12 mouse cellular contexts compared by ENCODE assay signal in the genomic region with DNA sequence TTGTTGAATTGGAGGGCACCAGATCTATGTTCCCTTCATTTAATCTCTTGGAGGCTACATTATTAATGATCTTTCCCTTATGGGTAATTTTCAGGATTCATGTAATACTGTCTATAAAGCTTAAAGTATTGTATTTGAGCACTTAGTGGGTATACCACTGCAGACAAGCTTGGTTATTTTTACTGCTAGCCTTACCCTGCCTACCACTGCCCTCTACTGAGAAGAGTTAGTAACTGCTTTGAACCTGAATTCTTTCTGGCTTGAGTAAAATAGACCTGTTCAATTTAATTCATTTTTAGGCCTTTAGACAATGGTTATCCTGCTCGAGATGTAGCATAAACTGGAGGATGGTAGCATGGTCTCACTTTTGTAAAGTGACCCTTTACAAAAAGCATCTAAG.
DNase-seq lines count a peak whose midpoint lies in the region; ATAC-seq and TF ChIP-seq lines count a peak whose summit lies in the region.
"Had no signal": no experiment of that assay in that cellular context is flagged by ENCODE, and none has a peak within 500 bp of the region (broad histone marks: within the 10 kb centered on the region; RNA-seq: fewer than 3 reads in every experiment).

No protein-coding gene starts in this region.

- no peak overlapping the region for H3K4me2 ChIP-seq in hindbrain, postnatal 0 days (ENCODE audit: low read depth, low read length)
- no peak overlapping the region for H3K4me2 ChIP-seq in hindbrain, embryonic 13.5 days
- no peak overlapping the region for H3K4me2 ChIP-seq in lung, postnatal 0 days (replicated peaks; ENCODE audit: low read depth, low read length)

- TF ChIP-seq CTCF in hindbrain, postnatal 0 days (IDR thresholded peaks at IDR 0.05; ENCODE audit: low read depth) = peak; percentile 56
- TF ChIP-seq CTCF in lung, postnatal 0 days (IDR thresholded peaks at IDR 0.05) = peak; percentile 71
- TF ChIP-seq CTCF in cerebellum, adult 2 months (IDR thresholded peaks at IDR 0.05; ENCODE audit: borderline replicate concordance, insufficient read depth, low read depth, low read length) = no peak

- no peaks in the 10 kb centered on the region for H3K4me1 ChIP-seq in hindbrain, postnatal 0 days (ENCODE audit: insufficient read depth, low read length)
- H3K4me1 ChIP-seq in hindbrain, embryonic 13.5 days (replicated peaks) = no peaks in the 10 kb centered on the region
- H3K4me1 ChIP-seq in lung, postnatal 0 days (ENCODE audit: insufficient read depth, low read depth, low read length) = no peaks in the 10 kb centered on the region
- no peaks in the 10 kb centered on the region for H3K4me1 ChIP-seq in cerebellum, adult 2 months (ENCODE audit: control insufficient read depth, insufficient read depth, low read length)
- H3K4me1 ChIP-seq: hindbrain, embryonic 10.5 days had no signal

- H3K9ac ChIP-seq in hindbrain, postnatal 0 days (replicated peaks; ENCODE audit: low read length) = no peak overlapping the region
- no peak overlapping the region for H3K9ac ChIP-seq in hindbrain, embryonic 13.5 days
- H3K9ac ChIP-seq in lung, postnatal 0 days (replicated peaks; ENCODE audit: low read depth) = no peak overlapping the region

- H3K36me3 ChIP-seq in hindbrain, postnatal 0 days (ENCODE audit: insufficient read depth, low read length) = no peaks in the 10 kb centered on the region
- no peaks in the 10 kb centered on the region for H3K36me3 ChIP-seq in hindbrain, embryonic 13.5 days
- H3K36me3 ChIP-seq in lung, postnatal 0 days (ENCODE audit: insufficient read depth, low read length) = no peaks in the 10 kb centered on the region
- H3K36me3 ChIP-seq: hindbrain, embryonic 10.5 days had no signal

- ATAC-seq in hindbrain, postnatal 0 days = no peak
- no peak for ATAC-seq in hindbrain, embryonic 13.5 days (ENCODE audit: low FRiP score)
- no peak for ATAC-seq in lung, postnatal 0 days

- H3K4me3 ChIP-seq in hindbrain, postnatal 0 days (ENCODE audit: low read length) = no peak overlapping the region
- H3K4me3 ChIP-seq in hindbrain, embryonic 13.5 days = no peak overlapping the region
- H3K4me3 ChIP-seq in lung, postnatal 0 days (ENCODE audit: low read depth, low read length) = no peak overlapping the region
- H3K4me3 ChIP-seq in cerebellum, adult 2 months (replicated peaks; ENCODE audit: insufficient read depth, low read depth, low read length) = no peak overlapping the region
- H3K4me3 ChIP-seq: hindbrain, embryonic 10.5 days had no signal

- no peaks in the 10 kb centered on the region for H3K27me3 ChIP-seq in hindbrain, postnatal 0 days (ENCODE audit: insufficient read depth, low read length)
- no peaks in the 10 kb centered on the region for H3K27me3 ChIP-seq in hindbrain, embryonic 13.5 days
- H3K27me3 ChIP-seq in lung, postnatal 0 days (replicated peaks; ENCODE audit: insufficient read depth, low read length) = no peaks in the 10 kb centered on the region
- H3K27me3 ChIP-seq in cerebellum, adult 2 months (ENCODE audit: control insufficient read depth, insufficient read depth, low read length) = no peaks in the 10 kb centered on the region

- DNase-seq in embryo, embryonic 10 days (ENCODE audit: low spot score) = peak; percentile 13
- no peak for DNase-seq in embryo, embryonic 9.5 days (ENCODE audit: extremely low spot score)
- peak; percentile 21 for DNase-seq in hindbrain, postnatal 0 days (ENCODE audit: low spot score)
- peak; percentile 46 for DNase-seq in lung, postnatal 0 days (ENCODE audit: low spot score)
- no peak for DNase-seq in lung, postnatal 4 days
- peak; percentile 44 for DNase-seq in retina, embryonic 14.5 days (ENCODE audit: low spot score)
- DNase-seq in cerebellum, adult 2 months = no peak
- DNase-seq: B cell, adult 2 months; kidney, postnatal 10 days; spleen, adult 18-20 months had no signal

- no peak for TF ChIP-seq EP300 in lung, postnatal 0 days (IDR thresholded peaks at IDR 0.05)

- no peaks in the 10 kb centered on the region for H3K9me3 ChIP-seq in hindbrain, postnatal 0 days (ENCODE audit: low read length)
- H3K9me3 ChIP-seq in hindbrain, embryonic 13.5 days = no peaks in the 10 kb centered on the region
- H3K9me3 ChIP-seq in lung, postnatal 0 days (ENCODE audit: low read length) = no peaks in the 10 kb centered on the region
- H3K9me3 ChIP-seq: hindbrain, embryonic 10.5 days had no signal

- no peak for TF ChIP-seq POLR2A in cerebellum, adult 2 months (IDR thresholded peaks at IDR 0.05; ENCODE audit: borderline replicate concordance, insufficient read depth, low read length)

- no peak overlapping the region for H3K27ac ChIP-seq in hindbrain, postnatal 0 days
- H3K27ac ChIP-seq in hindbrain, embryonic 13.5 days = no peak overlapping the region
- no peak overlapping the region for H3K27ac ChIP-seq in lung, postnatal 0 days (ENCODE audit: low read length)
- H3K27ac ChIP-seq in cerebellum, adult 2 months (ENCODE audit: insufficient read depth, low read length) = no peak overlapping the region
- H3K27ac ChIP-seq: hindbrain, embryonic 10.5 days had no signal

- 29% methylated on average over 1 of the region's 1 CpGs for WGBS in hindbrain, postnatal 0 days
- WGBS in hindbrain, embryonic 13.5 days = 19% methylated on average over 1 of the region's 1 CpGs
- WGBS in lung, postnatal 0 days = 31% methylated on average over 1 of the region's 1 CpGs
- WGBS in cerebellum, adult 2 months = 29% methylated on average over 1 of the region's 1 CpGs

Comparison
In these comparisons a context has a peak if more than half of its experiments do, and no peak if none do; other contexts are left out.
1. DNase-seq: peak in embryo, embryonic 10 days (single experiment), hindbrain, postnatal 0 days (single experiment), lung, postnatal 0 days (single experiment) and retina, embryonic 14.5 days (single experiment); none in embryo, embryonic 9.5 days (single experiment), lung, postnatal 4 days (0 of 2) and cerebellum, adult 2 months (0 of 2).